Mouse (Mus musculus) lung, postnatal 25 days (tissue): ENCODE results near the gene Cpox.

Experiments used
- DNase-seq: peaks from one replicate; pipeline ENCODE4 v3.0.0; 2022; ENCODE audit warnings: low spot score

The Cpox gene

DNA sequence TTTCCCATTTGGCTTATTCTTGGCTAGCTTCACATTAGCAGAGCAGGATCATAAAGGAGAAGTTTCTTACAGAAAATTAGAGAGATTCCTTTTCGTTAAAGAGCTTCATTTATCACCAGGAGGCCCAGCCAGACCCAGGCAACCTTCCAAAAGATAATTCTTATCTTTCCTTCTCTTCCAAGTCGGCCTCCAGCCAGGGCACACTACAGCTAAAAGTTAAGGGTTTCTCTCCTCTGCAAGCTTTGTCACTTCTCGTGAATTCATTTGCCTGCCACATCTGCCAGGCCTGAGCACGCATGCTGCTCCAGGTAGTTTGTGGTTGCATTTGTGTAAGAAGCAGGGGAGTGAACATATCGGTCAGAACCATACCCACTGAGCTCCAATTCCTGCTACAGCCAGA lies 828 bp upstream of the Cpox start:
- DNase-seq = no peak

DNA sequence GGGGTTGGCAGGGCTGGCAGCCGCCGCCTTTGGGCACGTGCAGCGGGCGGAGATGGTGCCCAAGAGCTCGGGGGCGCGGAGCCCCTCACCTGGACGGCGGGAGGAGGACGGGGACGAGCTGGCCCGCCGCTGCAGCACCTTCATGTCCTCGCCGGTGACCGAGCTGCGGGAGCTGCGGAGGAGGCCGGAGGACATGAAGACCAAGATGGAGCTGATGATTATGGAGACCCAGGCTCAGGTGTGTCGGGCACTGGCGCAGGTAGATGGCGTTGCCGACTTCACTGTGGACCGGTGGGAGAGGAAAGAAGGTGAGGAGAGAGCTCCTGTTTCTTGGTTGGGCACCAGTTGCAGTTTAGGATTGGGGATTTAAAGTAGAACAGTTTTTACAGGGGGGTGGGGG lies 551 bp downstream of the Cpox start:
- no peak for DNase-seq

DNA sequence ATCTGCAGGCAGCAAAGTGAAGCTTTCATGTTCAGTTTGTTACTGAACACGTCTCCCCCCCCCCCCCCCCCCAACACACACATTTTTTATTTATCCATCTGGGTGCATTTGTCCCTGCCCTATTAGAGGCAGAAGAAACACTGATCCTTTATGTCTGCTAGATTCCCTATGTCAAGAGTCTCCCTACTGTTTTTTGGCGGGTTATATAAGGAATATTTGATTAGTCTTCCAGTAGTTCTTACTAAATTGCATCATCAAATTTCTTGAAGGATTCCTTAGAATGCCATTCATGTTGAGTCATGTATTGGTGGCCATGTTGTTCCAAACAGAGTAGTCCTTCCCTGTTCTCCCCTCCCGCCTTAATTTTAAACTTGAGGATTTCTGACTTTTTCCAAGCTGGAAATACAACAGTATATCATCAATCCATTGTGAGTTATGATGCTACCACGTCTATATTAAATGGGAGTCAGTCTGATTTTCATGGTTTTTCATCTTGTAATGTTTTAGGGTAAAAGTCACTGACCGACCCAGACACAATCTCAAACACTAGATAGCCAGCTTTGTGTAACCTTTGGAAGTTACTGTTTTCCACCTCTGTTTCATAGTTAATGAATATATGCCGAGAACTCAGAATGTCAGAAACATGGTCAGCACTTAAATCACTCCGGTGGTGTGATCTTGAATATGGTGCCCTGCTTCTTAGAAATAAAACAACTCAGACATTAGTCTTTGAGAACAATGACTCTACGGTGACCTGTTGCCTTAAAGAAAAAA lies 1.3 kb downstream of the Cpox start:
- no peak for DNase-seq

DNA sequence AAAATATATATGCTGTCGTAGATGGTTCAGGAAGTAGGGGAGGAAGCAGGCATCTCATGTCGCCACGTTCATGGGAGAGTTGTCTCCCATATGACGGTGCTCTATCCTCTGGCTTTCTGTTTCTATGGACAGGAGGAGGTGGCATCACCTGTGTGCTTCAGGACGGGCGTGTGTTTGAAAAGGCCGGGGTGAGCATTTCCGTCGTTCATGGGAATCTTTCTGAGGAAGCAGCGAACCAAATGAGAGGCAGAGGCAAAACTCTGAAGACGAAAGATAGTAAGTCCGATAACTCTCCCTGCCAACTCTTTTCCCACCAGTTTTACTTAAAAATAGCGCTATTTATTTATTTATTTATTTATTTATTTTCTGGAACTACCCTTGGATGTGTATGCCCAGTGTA lies 2.3 kb downstream of the Cpox start:
- no peak for DNase-seq

DNA sequence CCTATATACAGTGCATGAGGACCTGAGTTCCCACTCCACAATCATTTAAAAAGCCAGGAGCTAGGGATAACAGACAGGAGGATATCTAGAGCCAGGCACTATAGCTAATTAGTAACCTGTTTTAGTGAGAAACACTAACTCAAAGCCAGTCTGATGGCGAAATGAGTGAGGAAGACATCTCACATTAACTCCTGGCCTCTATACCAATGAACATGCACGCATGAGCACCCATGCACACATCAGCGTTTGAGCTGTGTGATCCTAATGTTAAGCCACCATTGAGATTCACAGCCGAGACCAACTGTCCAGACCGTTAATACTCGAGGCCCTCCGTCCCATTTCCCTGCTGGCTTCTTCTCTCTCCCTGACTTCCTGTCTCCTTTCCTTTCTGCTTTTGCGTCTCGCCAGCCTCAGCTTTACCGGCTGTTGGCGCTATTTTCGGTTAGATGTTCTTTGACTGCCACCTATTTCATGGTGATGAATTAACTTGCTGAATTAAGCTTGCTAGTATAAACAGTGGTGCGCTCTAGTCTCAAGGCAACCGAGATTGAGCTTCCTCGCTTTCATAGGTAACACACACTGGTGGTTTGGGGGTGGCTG lies 3.8 kb downstream of the Cpox start:
- DNase-seq = no peak

DNA sequence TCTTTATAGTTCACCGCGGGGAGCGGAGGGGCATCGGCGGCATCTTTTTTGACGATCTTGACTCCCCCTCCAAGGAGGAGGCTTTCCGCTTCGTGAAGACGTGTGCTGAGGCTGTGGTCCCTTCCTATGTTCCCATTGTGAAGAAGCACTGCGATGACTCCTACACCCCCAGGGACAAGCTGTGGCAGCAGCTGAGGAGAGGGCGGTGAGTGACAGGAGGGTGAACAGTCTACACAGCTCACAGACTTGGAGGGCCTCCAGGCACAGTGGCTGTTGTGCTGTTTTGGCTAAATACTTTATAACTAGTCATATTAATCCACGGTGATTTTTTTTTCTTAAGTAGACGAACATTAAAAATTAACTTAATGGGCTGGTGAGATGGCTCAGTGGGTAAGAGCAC lies 5.2 kb downstream of the Cpox start:
- no peak for DNase-seq

DNA sequence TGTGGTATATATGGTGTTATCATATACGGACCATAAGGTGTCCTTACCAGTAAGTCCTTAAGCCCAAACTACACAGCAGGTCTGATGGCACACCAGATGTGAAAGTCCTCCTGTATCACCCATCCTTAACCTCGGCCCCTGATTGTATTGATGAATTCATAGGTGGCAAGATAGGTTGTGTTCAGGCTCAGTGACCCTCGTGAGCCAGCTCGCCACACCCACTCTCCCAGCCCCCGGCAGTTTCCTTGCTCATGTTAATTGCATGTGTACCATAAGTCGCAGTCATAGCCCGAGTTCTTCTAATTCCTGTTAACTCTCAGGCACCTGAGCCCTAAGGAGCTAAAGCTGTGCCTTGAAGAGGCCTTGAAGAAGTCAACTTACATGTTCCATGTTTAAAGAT lies 6.1 kb downstream of the Cpox start:
- no peak for DNase-seq

DNA sequence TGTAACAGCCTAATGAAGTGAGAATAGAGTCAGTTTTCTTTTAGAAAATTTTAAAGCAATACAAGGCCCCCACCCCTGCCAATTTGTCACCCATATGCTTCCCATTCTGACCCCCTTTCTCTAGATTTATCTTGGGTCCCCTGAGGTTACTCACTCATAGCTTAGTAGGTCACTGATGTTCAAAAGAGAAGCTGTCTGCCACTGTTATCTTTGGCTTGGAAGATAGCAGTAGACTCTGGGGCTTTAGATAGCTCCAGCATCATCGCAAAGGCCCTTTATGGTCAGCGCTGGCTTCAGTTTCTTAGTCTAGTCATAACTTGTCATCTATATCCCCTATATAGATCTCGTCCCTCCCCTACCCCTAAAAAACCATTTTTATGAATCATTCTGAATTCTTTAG lies 6.5 kb downstream of the Cpox start:
- no peak for DNase-seq

DNA sequence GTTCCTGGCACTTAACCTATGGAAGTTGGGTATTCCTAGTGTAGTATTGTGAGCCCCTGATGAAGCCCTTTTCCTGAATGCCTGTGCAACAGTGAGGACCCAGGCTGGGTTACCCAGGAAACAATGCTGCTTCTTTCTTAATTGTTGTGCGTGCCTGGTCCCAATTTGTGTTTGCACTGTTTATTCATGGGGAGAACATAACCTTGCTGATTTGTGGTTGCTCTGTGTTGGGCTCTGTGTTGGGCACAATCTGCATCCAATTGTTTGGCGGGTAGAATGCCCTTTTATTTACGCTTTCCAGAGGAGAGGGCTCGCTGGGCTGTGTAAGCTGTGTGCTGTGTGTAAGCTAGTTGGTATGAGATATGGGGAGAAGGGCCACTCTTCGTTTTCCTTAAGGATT lies 7.4 kb downstream of the Cpox start:
- DNase-seq = no peak

DNA sequence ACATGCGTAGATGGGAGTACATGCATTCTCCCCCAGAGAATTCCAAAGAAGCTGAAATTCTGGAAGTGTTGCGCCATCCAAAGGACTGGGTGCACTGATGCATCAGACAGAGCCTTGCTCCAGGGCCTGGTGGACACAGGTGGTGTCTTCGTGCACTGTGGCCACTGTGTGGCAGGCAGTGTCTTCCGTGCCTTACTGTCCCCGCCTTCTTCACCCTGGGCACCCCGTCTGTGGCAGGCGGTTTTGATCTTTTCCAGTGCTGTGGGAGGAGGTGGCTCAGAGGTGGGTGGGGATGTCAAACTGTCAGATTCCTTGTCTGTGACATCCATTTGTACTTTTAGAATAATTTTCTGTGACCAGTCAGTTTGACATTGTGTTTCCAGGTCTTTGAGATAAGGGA lies 8.6 kb downstream of the Cpox start:
- no peak for DNase-seq

DNA sequence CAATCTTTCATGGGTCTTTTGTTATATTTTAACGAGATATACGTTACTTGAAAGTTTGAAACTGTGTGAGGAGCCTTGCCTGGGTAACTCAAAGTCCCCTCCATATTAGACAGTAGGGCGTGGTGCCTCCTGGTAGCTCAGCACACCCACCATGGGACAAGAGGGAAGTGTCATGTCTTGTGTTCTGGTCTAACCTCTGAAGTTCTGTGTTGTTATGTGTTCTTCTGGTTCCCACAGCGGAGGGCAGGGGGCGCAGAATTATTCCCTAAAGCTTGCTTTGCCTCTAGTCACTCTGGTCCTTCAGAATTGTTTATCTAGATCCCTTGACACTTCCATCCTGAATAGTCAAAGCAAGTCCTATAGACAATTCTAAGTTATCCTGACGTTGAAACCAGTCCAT lies 12.0 kb downstream of the Cpox start:
- no peak for DNase-seq

DNA sequence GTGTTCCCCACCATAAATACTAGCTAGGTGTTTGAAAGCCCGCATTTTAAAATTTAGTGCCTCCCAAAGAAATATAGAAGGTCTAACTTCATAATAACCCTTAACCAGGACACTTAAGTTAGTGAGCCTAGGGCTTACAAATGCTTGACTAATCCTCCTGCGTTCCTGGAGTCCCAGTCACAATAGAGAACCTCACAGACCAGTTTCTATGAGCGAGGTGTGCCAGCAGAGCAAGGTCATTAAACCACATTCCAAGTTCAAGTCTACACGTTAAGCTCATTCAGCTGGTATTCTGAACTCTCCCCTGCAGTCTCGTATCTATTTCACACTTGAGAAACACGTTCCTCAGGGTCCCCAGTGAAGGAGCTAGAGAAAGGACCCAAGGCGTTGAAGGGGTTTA lies 12.8 kb downstream of the Cpox start:
- no peak for DNase-seq

DNA sequence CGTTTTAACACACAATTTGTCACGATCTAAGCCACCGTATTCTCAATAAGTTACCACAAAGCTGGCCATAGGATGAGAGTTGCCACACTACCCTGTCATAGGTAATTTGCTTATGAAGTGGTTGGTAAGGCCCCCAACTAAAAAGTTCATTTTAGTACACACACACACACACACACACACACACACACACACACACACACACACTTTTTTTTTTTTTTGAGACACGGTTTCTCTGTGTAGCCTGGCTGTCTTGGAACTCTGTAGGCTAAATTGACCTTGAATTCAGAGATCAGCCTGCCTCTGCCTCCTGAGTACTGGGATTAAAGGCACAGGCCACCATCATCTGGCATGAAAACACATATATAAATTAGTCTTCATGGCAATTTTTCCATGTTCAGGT lies 13.8 kb downstream of the Cpox start:
- DNase-seq = no peak

DNA sequence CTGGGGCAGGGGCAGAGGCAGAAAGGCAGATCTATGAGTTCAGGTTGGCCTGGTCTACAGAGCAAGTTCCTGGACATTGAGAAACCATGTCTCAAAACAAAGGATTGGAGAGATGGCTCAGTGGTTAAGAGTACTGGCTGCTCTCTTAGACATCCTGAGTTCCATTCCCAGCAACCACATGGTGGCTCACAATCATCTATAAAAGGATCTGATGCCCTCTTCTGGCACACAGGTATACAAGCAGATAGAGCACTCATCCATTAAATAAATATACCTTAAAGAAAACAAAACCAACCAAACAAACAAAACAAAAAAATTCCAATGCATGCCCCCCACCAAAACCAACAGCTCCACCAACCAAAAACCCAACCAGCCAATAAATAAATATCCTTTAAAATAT lies 14.4 kb downstream of the Cpox start:
- DNase-seq = no peak

DNA sequence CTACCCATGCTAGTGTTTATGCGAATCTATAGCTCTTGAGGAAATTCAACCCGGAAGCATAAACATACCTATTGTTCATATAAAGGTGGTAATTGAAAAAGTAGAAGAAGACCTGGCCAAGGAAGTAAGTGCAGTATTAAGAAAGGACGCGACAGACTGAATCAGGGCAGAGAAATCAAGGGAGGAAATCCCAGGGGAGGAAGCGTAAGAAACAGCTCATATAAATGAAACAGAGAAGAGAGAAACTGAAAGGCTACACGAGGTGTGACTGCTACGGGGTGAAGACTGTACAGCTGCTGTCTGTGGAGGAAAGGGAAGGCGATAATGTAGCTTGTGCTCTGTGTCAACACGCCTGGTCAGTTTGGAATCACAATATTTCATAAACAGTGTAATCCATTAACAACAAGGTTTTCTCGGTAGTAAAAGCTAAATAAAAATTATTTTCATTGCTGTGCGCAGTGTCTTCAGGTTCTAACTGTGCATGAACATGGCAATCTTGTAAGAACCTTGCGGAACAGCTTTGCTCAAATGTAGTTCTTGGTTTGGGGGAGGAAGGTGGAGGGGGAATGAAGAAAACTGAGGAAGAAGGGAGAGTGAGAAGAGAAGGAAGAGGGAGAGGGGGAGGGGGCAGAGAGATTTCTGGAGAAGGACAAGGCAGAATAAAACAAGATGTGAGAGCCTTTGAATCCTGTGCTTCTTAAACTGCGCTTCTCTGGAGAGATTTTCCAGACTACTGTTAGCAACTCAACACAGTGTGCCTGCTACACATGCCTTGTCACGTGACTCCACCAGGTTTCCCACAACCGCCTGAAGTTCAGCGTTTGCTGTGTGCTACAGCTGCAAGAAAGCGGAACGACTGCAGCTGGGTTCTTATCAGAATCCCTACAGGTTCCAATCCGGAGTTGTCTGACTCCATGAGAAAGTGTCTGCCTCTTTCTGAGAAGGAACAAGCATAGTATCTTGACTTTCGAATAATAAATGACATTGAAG lies 15.8 kb downstream of the Cpox start:
- no peak for DNase-seq

DNA sequence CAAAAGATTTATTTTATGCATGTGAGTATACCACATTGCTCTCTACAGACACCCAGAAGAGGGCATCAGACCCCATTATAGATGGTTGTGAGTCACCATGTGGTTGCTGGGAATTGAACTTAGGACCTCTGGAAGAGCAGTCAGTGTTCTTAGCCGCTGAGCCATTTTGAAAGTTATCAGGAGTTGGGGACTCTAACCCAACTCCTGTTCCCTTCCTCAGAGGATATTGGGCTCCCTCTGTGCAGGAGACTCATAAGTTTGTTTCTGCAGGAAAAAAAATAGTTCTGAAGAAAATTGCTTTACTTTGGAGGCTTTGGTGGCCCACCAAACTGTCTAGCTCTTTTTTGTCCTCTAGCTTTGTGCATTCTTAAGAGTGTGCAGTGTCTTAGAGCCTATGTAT lies 18.4 kb downstream of the Cpox start:
- DNase-seq = no peak

DNA sequence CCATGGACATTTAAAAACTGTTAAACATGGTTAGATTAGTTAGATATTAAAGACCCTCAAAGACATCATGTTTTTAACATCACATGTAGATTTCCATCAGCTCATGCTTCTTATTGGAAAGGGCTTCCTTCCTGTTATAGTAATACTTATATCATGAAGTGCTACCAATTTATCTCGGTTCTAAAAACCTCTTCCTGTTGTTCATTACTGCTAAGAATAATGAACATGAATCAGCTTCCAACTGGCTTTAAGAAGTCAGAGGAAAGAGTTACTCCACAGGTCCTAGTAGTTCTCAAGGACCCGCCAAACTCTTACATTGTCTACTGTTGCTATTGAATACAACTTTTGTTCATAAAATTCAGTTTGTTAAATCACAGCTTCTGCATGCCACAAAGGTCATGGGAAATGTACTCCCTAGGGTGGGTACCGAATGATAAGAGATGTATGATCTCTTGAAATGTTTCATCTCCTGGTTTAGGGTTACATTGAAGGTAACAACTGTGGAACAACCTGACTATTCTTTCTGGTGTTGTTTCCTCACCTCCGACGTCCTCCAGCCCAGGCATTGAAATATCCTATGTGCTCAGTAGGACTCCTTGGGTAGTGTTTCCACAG lies 19.6 kb downstream of the Cpox start:
- DNase-seq = no peak

DNA sequence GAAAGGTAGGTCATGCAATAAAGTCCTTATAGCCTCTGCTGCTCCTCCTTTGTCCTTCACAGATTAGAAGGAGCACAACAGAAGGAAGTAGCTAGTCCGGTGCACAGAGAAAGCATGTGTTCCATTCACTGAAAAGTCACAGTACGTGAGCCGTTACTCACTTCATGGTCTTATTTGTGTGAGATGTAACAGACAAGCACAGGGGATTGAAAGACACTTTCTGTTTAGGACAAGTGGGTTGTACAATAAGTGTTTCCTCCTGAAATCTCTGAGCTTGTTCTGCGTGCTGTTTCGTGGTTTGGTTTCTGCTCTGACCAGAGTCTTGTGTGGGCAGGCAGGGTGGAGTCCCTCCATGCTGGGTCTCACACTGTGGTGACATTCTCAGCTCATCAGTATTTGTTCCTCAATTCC lies 20.2 kb downstream of the Cpox start:
- peak; percentile 22 for DNase-seq

DNA sequence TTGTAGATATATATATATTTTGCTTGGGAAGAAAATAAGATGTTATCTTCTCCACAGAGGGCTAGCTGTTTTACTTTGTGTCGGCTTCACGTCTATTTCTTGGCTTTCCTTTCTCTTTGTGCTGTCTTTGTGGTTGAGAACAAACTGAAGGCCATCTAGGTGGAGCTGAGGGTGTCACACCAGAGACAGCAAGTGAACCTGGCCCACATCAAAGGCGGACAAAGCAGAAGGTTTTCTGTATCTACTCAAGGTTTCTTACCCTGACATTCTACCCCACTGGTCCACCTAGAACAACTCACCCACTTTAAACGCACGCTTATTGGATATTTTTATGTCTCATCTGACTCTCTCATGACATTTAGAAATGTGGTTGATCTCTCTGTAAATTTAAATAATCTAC lies 24.0 kb downstream of the Cpox start:
- no peak for DNase-seq

DNA sequence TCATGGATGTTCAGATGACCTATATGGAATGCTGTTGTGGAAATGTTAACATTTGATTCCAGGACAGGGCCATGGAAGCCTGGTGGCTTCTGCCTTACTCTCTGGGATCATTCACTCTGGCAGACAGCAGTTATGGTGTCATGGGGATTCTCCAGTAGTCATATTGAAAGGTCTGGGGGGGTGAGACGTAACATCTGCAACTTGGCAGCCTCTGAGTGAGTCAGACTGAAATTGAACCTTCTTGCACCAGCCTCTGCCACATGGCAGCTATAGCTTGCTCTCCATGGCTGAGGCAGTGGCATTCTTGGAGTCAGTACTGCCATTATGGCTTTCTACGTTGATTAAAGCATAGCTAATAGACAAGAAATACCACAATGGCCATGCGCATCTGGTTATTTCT lies 26.7 kb downstream of the Cpox start:
- DNase-seq = no peak

DNA sequence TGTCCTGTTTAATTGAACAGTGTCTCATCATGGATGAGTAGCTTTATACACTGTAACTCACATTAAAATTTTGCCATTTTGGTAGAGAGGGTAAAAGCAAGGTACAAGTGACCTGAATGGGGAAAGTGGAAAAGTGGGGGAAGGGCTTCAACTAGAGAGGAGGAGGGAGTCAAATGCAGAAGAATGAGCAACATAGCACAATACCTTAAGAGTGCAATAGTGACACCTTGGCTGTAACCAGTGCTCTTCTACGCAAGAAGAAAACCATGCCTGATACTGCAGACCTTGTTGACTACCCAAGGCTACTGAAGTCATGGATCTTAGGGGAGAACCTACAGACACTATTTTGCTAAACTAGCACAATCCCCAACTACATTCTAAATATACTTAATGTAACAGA lies 27.2 kb downstream of the Cpox start:
- DNase-seq = no peak

DNA sequence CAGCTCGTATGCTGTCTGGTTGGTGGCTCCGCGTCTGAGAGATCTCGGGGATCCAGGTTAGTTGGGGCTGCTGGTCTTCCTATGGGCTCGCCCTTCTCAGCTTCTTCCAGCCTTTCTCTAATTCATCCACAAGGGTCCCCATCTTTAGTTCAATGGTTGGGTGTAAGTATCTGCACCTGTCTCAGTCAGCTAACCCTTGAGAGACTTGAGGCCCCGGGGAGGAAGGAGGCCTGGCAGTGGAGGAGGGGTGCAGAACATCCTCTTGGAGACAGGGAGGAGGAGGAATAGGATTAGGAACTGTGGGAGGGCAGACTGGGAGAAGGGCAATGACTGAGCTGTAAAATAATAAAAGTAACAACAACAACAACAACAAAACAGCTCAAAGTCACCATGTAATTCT lies 30.1 kb downstream of the Cpox start:
- DNase-seq = no peak
